Mouse (Mus musculus) erythroblast, adult 5-6 weeks (primary cell): ENCODE data around the gene Oprl1. TPM values are rescaled to one million over a fixed set of nuclear protein-coding genes. Genes with fewer than 3 reads are reported as not detected.

Experiments
- ATAC-seq: replicated peaks from 2 replicates; pipeline ENCODE4 v1.8.0; 2016; ENCODE audit warnings: moderate number of reproducible peaks, mild to moderate bottlenecking, moderate TSS enrichment, inconsistent platforms; ENCODE audit not compliant: poor library complexity, low FRiP score, severe bottlenecking
- total RNA-seq, 2 experiments: library from RNA; stranded (forward) in 1 of 2; stranded (reverse) in 1 of 2; fragments of 150-400 nt in 1 of 2; fragments of 200-764, 138-1000 nt in 1 of 2; gene quantifications; 2 replicates each; pipeline versions ENCODE4 v1.2.3 to v1.2.4; 2015 to 2017; ENCODE audit warnings: low replicate concordance in 2 of 2

Gene Oprl1
- total RNA-seq, 2 experiments from 2014 or later, result not detected

DNA sequence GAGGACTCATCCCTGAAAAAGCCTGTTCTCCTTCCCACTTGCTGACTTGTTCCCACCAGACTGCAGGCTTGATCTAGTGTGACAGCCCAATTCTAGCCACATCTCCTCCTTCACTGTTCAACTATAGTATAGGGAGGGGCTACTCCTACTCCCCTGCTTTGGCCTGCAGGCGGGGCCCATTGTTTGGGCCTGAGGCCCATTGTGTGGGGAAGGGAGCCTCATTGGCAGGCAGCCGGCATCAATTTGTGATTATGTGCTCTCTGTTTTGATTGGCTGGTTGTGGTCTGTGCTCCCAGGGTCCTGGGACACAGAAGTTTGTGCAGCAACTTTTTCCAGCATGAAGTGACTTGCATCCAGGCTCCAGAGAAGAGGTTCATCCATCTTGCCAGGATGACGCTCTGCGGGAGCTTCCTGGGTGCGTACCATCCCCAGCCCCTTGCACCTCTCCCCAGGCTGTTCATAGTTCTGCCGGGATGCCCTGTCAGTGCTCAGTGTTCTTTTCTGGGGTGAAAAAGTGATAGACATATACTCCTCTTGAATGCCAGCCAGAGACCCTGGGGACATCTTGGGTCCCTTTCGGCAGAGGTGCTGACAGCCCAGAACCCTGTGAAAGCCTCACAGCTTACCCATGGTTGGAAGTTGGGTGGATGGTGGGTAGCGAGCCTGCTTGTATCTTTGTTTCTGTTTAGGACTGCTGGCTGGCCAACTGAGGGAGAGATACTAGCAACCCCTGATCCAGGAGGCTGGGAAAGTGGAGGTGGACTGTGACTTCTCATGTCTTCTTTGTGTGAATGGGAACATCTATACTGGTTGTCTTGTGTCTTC, 48.4 kb downstream of the Oprl1 start, which contains the start of gene Myt1:
TSS of gene Myt1 (plus strand) at position 327 of the 825 bp plus-strand sequence.
- ATAC-seq, result no peak

DNA sequence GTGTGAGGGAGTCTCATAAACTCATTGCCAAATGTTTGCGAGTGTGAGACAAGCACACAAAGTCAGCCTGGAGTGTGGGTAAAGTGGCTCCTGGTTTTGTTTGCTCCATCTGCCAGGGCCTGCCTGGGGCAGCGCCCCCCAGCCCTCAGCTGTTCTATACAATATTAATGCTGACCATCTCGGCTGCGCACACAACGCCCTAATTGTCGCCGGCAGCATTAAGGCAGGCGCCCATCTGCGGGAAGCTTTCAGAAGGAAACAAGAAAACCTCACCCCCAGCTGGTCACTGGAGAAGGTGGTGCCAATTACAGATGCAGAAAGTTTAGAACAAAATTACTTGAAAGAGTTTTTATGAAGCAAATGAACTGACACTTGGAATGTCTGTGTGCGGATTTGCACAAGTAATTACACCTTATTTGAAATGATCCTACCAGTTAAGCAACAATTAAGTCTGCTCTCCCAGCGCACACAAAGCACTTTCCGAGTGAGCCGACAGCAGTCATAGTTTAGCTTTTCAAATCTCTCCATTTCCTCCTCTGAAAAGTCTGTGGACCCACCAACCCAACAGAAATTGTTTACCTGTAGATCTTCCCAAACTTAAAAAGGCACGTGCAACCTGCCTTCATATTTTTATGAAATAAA, 49.2 kb downstream of the Oprl1 start:
- ATAC-seq, result no peak

DNA sequence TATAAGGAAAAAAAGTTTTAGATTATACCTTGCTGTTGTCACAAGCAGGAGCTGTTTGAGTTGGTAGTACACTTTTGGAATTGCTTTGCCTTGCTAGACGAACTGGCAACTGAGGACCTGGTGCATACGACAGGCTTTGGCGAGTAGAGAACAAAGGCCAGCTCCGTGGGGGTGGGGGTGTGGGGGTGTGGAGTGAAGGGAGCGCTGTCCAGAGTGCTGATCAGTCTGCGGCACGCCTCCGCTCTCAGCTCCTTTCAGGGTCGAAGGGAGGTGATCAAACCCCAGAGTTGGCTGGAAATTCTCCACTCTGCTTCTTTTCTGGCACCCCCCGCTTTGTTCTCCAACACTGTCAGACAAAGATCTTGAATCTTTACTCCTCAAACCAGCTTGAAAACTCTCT, 49.8 kb downstream of the Oprl1 start:
- ATAC-seq, result no peak

DNA sequence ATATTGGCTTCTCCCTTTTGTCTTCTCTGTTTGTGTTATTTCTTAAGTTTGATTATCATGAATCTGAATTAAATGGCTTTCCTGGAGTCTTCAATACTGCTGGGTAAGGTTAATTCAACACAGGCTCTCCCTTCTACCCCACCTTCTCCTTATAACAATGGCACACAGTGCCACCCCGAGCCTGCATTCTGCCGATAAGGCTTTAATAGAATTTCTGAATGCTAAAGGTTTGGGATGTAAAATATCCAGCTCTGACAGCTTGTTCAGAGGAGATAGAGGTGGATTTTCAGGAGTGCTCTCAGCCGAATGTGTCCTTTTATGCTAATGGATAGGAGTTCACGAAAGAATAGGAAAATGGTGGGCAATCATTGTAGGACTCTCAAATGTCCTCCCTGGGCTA, 50.4 kb downstream of the Oprl1 start:
- ATAC-seq, result no peak

DNA sequence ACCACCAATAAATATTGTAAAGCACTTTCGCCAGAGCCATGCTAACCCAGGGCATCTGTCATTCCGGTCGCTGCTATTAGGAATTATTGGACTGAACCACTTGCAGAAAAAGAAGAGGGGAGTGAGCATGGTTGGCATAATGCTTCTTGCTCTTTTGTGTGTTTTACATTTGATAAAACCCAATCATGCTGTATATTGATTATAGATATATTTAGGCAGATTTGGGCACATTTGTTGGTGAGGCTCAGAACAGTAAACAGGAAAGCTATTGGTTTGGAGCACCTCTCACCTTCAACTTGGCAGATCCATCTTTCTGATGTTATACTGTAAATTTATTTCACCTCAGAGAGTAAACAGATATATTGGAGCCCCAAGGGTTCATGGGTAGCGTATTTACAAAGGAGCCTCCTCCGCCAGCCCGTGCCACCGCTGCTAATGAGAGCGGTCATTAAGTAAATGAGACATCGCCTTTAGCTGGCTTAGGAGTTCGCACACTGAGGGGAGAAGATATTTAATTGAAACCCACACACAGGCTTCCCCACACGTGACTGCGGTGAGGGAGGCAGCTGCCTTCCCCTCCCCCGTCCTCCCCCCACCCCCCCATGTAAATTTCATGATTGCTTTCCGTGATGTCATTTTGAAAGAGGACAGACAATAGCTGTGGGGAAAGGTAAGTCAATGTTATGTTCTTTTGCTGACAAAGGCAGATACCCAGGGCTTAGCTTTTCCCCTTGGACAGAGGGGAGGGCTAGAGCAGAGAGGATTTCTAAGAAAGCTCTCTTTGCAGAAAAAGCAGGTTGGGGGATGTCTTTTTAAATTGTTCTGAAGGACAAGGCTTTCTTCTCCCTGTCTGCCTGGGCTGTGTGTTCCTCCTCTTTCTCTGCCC, 52.1 kb downstream of the Oprl1 start:
- ATAC-seq, result no peak

DNA sequence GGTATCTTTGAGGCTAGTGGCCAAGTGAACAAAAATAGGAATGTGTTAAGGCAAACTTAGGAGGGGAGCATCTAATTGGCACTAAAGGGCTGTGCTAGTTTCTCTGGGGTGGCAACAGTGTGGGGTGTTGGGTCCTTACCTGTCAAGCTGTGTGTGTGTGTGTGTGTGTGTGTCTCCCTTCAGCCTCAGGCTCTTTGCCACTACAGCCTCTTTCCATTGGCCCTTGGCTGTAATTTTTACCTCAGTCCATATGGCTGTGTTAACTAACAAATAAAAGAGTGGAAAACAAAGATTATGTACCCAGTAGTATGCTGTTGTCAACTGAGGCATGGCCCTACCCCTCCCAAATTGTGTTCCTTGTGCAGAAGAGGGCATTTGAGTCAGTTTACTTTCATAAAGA, 53.6 kb downstream of the Oprl1 start:
- no peak for ATAC-seq

DNA sequence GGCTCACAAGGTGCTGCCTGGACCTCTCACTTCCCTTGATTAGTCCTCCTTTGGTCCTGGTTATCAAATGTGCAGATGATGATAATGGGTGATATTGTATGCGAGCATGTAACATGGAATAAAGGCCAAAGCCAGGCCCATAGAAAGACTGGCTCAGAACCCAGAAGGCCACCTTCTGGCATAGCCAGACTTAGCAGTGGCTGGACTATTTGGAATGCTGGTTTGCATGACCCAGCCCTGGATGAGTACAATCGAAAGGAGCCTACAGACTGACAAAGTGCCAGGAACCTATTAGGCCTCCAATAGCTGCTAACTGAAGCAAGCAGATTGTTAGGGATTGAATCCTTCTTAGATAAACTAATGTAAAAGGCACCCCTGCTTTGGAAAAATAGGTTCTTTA, 54.6 kb downstream of the Oprl1 start:
- no peak for ATAC-seq

Other genes starting within 250 kb of the Oprl1 start
- not detected in 2 replicates for gene Abhd16b, start 221.8 kb upstream of the Oprl1 start, total RNA-seq (2015; ENCODE audit: low replicate concordance)
- not detected in 2 replicates for gene Abhd16b, start 221.8 kb upstream of the Oprl1 start, total RNA-seq (2017; ENCODE audit: low replicate concordance)
- 21.3 and 27.5 TPM in 2 replicates for gene Tpd52l2, start 217.9 kb upstream of the Oprl1 start, total RNA-seq (2015; ENCODE audit: low replicate concordance)
- 25.3 and 41.0 TPM in 2 replicates for gene Tpd52l2, start 217.9 kb upstream of the Oprl1 start, total RNA-seq (2017; ENCODE audit: low replicate concordance)
- 8.2 and 17.1 TPM in 2 replicates for gene Dnajc5, start 194.5 kb upstream of the Oprl1 start, total RNA-seq (2015; ENCODE audit: low replicate concordance)
- 12.7 and 14.8 TPM in 2 replicates for gene Dnajc5, start 194.5 kb upstream of the Oprl1 start, total RNA-seq (2017; ENCODE audit: low replicate concordance)
- 18.8 and 40.8 TPM in 2 replicates for gene Uckl1, start 130.1 kb upstream of the Oprl1 start, total RNA-seq (2015; ENCODE audit: low replicate concordance)
- gene Uckl1, start 130.1 kb upstream of the Oprl1 start, total RNA-seq (2017; ENCODE audit: low replicate concordance), result 11.6 and 16.0 TPM in 2 replicates
- gene Prpf6, start 123.1 kb upstream of the Oprl1 start, total RNA-seq (2015; ENCODE audit: low replicate concordance), result 9.2 and 16.9 TPM in 2 replicates
- gene Prpf6, start 123.1 kb upstream of the Oprl1 start, total RNA-seq (2017; ENCODE audit: low replicate concordance), result 21.0 and 30.1 TPM in 2 replicates
- 2.1 and 6.3 TPM in 2 replicates for gene Zfp512b, start 122.2 kb upstream of the Oprl1 start, total RNA-seq (2015; ENCODE audit: low replicate concordance)
- 1.5 and 5.1 TPM in 2 replicates for gene Zfp512b, start 122.2 kb upstream of the Oprl1 start, total RNA-seq (2017; ENCODE audit: low replicate concordance)
- 0.63 and 4.0 TPM in 2 replicates for gene Samd10, start 115.8 kb upstream of the Oprl1 start, total RNA-seq (2015; ENCODE audit: low replicate concordance)
- gene Samd10, start 115.8 kb upstream of the Oprl1 start, total RNA-seq (2017; ENCODE audit: low replicate concordance), result 0.56 and 1.9 TPM in 2 replicates
- gene Gm29797, start 58.0 kb upstream of the Oprl1 start, total RNA-seq (2015; ENCODE audit: low replicate concordance), result not detected in 2 replicates
- not detected in 2 replicates for gene Gm29797, start 58.0 kb upstream of the Oprl1 start, total RNA-seq (2017; ENCODE audit: low replicate concordance)
- gene Sox18, start 43.4 kb upstream of the Oprl1 start, total RNA-seq (2015; ENCODE audit: low replicate concordance), result not detected in 2 replicates
- not detected in 2 replicates for gene Sox18, start 43.4 kb upstream of the Oprl1 start, total RNA-seq (2017; ENCODE audit: low replicate concordance)
- not detected in 2 replicates for gene Tcea2, start 34.7 kb upstream of the Oprl1 start, total RNA-seq (2015; ENCODE audit: low replicate concordance)
- not detected in 2 replicates for gene Tcea2, start 34.7 kb upstream of the Oprl1 start, total RNA-seq (2017; ENCODE audit: low replicate concordance)
- 127 and 130 TPM in 2 replicates for gene Rgs19, start 21.0 kb upstream of the Oprl1 start, total RNA-seq (2015; ENCODE audit: low replicate concordance)
- 29.4 and 41.5 TPM in 2 replicates for gene Rgs19, start 21.0 kb upstream of the Oprl1 start, total RNA-seq (2017; ENCODE audit: low replicate concordance)
- gene Lkaaear1, start 16.6 kb upstream of the Oprl1 start, total RNA-seq (2015; ENCODE audit: low replicate concordance), result not detected in 2 replicates
- not detected in 2 replicates for gene Lkaaear1, start 16.6 kb upstream of the Oprl1 start, total RNA-seq (2017; ENCODE audit: low replicate concordance)
- not detected in 2 replicates for gene Myt1, start 48.3 kb downstream of the Oprl1 start, total RNA-seq (2015; ENCODE audit: low replicate concordance)
- not detected in 2 replicates for gene Myt1, start 48.3 kb downstream of the Oprl1 start, total RNA-seq (2017; ENCODE audit: low replicate concordance)
- 120 and 125 TPM in 2 replicates for gene Pcmtd2, start 122.8 kb downstream of the Oprl1 start, total RNA-seq (2015; ENCODE audit: low replicate concordance)
- gene Pcmtd2, start 122.8 kb downstream of the Oprl1 start, total RNA-seq (2017; ENCODE audit: low replicate concordance), result 171 and 192 TPM in 2 replicates
- 2.5 and 7.3 TPM in 2 replicates for gene Polr3k, start 149.3 kb downstream of the Oprl1 start, total RNA-seq (2015; ENCODE audit: low replicate concordance)
- 7.7 and 11.7 TPM in 2 replicates for gene Polr3k, start 149.3 kb downstream of the Oprl1 start, total RNA-seq (2017; ENCODE audit: low replicate concordance)